Mouse (Mus musculus): ENCODE data around the gene Sec23a. TPM values are rescaled to one million over a fixed set of nuclear protein-coding genes. Genes with fewer than 3 reads are reported as not detected.
A peak's percentile ranks its signal among the peaks of the same experiment; 100 is the strongest.

Sec23a gene
- polyA plus RNA-seq, 1 experiment = 10.8 TPM

- Histone ChIP-seq H3K27ac (ENCODE audit: control insufficient read depth, insufficient read depth, low read length) (no peak overlapping the region), H3K4me3 (ENCODE audit: control insufficient read depth, insufficient read depth, low read length) (no peak overlapping the region), H3K27me3 (ENCODE audit: control insufficient read depth, insufficient read depth, low read length) (no peaks in the 10 kb centered on the region), H3K36me3 (ENCODE audit: control insufficient read depth, insufficient read depth, low read length) (no peaks in the 10 kb centered on the region), H3K4me1 (replicated peaks; ENCODE audit: control insufficient read depth, insufficient read depth, low read length) (no peaks in the 10 kb centered on the region)
- 90% methylated on average over 7 of the region's 7 CpGs for WGBS
- TF ChIP-seq CTCF (IDR thresholded peaks at IDR 0.05; ENCODE audit: borderline replicate concordance, control insufficient read depth, extremely low read depth, insufficient read depth, low read length, poor library complexity) (no peak), POLR2A (IDR thresholded peaks at IDR 0.05; ENCODE audit: control insufficient read depth, extremely low read depth, insufficient read depth, low read length, poor library complexity) (no peak)
- no peak for DNase-seq
Measured at GRCm38 (mm10) chr12:58956624-58957023, 55.2 kb downstream of the Sec23a start.

- 96% methylated on average over 7 of the region's 7 CpGs for WGBS
- TF ChIP-seq CTCF (IDR thresholded peaks at IDR 0.05; ENCODE audit: borderline replicate concordance, control insufficient read depth, extremely low read depth, insufficient read depth, low read length, poor library complexity) (no peak), POLR2A (IDR thresholded peaks at IDR 0.05; ENCODE audit: control insufficient read depth, extremely low read depth, insufficient read depth, low read length, poor library complexity) (no peak)
- DNase-seq = no peak
- H3K27me3 ChIP-seq (ENCODE audit: control insufficient read depth, insufficient read depth, low read length) = no peaks in the 10 kb centered on the region
- no peaks in the 10 kb centered on the region for H3K4me1 ChIP-seq (replicated peaks; ENCODE audit: control insufficient read depth, insufficient read depth, low read length)
- H3K27ac ChIP-seq (ENCODE audit: control insufficient read depth, insufficient read depth, low read length) = no peak overlapping the region
- H3K36me3 ChIP-seq (ENCODE audit: control insufficient read depth, insufficient read depth, low read length) = no peaks in the 10 kb centered on the region
- no peak overlapping the region for H3K4me3 ChIP-seq (ENCODE audit: control insufficient read depth, insufficient read depth, low read length)
Measured at GRCm38 (mm10) chr12:58956162-58956561, 55.7 kb downstream of the Sec23a start.

GRCm38 (mm10) chr12:58947879-58948278 lies 63.9 kb downstream of the Sec23a start:
- Histone ChIP-seq H3K27ac (ENCODE audit: control insufficient read depth, insufficient read depth, low read length) (no peak overlapping the region), H3K36me3 (ENCODE audit: control insufficient read depth, insufficient read depth, low read length) (no peaks in the 10 kb centered on the region), H3K27me3 (ENCODE audit: control insufficient read depth, insufficient read depth, low read length) (no peaks in the 10 kb centered on the region), H3K4me3 (ENCODE audit: control insufficient read depth, insufficient read depth, low read length) (no peak overlapping the region), H3K4me1 (replicated peaks; ENCODE audit: control insufficient read depth, insufficient read depth, low read length) (no peaks in the 10 kb centered on the region)
- TF ChIP-seq CTCF (IDR thresholded peaks at IDR 0.05; ENCODE audit: borderline replicate concordance, control insufficient read depth, extremely low read depth, insufficient read depth, low read length, poor library complexity) = no peak
- no peak for TF ChIP-seq POLR2A (IDR thresholded peaks at IDR 0.05; ENCODE audit: control insufficient read depth, extremely low read depth, insufficient read depth, low read length, poor library complexity)
- no peak for DNase-seq
- 85% methylated on average over 6 of the region's 6 CpGs for WGBS

- H3K36me3 ChIP-seq (ENCODE audit: control insufficient read depth, insufficient read depth, low read length) = no peaks in the 10 kb centered on the region
- TF ChIP-seq CTCF (IDR thresholded peaks at IDR 0.05; ENCODE audit: borderline replicate concordance, control insufficient read depth, extremely low read depth, insufficient read depth, low read length, poor library complexity) = no peak
- H3K4me1 ChIP-seq (replicated peaks; ENCODE audit: control insufficient read depth, insufficient read depth, low read length) = no peaks in the 10 kb centered on the region
- DNase-seq = peak; percentile 41
- H3K27me3 ChIP-seq (ENCODE audit: control insufficient read depth, insufficient read depth, low read length) = no peaks in the 10 kb centered on the region
- 23% methylated on average over 4 of the region's 4 CpGs for WGBS
- no peak overlapping the region for H3K4me3 ChIP-seq (ENCODE audit: control insufficient read depth, insufficient read depth, low read length)
- no peak overlapping the region for H3K27ac ChIP-seq (ENCODE audit: control insufficient read depth, insufficient read depth, low read length)
Measured at GRCm38 (mm10) chr12:58947231-58947630, 64.6 kb downstream of the Sec23a start.

- Histone ChIP-seq H3K27ac (ENCODE audit: control insufficient read depth, insufficient read depth, low read length) (no peak overlapping the region), H3K4me1 (replicated peaks; ENCODE audit: control insufficient read depth, insufficient read depth, low read length) (no peaks in the 10 kb centered on the region), H3K36me3 (ENCODE audit: control insufficient read depth, insufficient read depth, low read length) (no peaks in the 10 kb centered on the region), H3K4me3 (ENCODE audit: control insufficient read depth, insufficient read depth, low read length) (no peak overlapping the region), H3K27me3 (ENCODE audit: control insufficient read depth, insufficient read depth, low read length) (no peaks in the 10 kb centered on the region)
- WGBS = 79% methylated on average over 4 of the region's 4 CpGs
- DNase-seq = no peak
- TF ChIP-seq POLR2A (IDR thresholded peaks at IDR 0.05; ENCODE audit: control insufficient read depth, extremely low read depth, insufficient read depth, low read length, poor library complexity) = no peak
- TF ChIP-seq CTCF (IDR thresholded peaks at IDR 0.05; ENCODE audit: borderline replicate concordance, control insufficient read depth, extremely low read depth, insufficient read depth, low read length, poor library complexity) = no peak
Measured at GRCm38 (mm10) chr12:58942544-58942943, 69.3 kb downstream of the Sec23a start.

- no peak for DNase-seq
- WGBS = 69% methylated on average over 4 of the region's 4 CpGs
- H3K36me3 ChIP-seq (ENCODE audit: control insufficient read depth, insufficient read depth, low read length) = no peaks in the 10 kb centered on the region
- no peak overlapping the region for H3K4me3 ChIP-seq (ENCODE audit: control insufficient read depth, insufficient read depth, low read length)
- H3K4me1 ChIP-seq (replicated peaks; ENCODE audit: control insufficient read depth, insufficient read depth, low read length) = no peaks in the 10 kb centered on the region
- H3K27me3 ChIP-seq (ENCODE audit: control insufficient read depth, insufficient read depth, low read length) = no peaks in the 10 kb centered on the region
- H3K27ac ChIP-seq (ENCODE audit: control insufficient read depth, insufficient read depth, low read length) = no peak overlapping the region
- no peak for TF ChIP-seq CTCF (IDR thresholded peaks at IDR 0.05; ENCODE audit: borderline replicate concordance, control insufficient read depth, extremely low read depth, insufficient read depth, low read length, poor library complexity)
- no peak for TF ChIP-seq POLR2A (IDR thresholded peaks at IDR 0.05; ENCODE audit: control insufficient read depth, extremely low read depth, insufficient read depth, low read length, poor library complexity)
Measured at GRCm38 (mm10) chr12:58934580-58934979, 77.2 kb downstream of the Sec23a start.

GRCm38 (mm10) chr12:58924996-58925395 lies 86.8 kb downstream of the Sec23a start:
- Histone ChIP-seq H3K36me3 (ENCODE audit: control insufficient read depth, insufficient read depth, low read length) (no peaks in the 10 kb centered on the region), H3K27me3 (ENCODE audit: control insufficient read depth, insufficient read depth, low read length) (no peaks in the 10 kb centered on the region), H3K4me1 (replicated peaks; ENCODE audit: control insufficient read depth, insufficient read depth, low read length) (no peaks in the 10 kb centered on the region), H3K27ac (ENCODE audit: control insufficient read depth, insufficient read depth, low read length) (no peak overlapping the region), H3K4me3 (ENCODE audit: control insufficient read depth, insufficient read depth, low read length) (no peak overlapping the region)
- DNase-seq = no peak
- TF ChIP-seq POLR2A (IDR thresholded peaks at IDR 0.05; ENCODE audit: control insufficient read depth, extremely low read depth, insufficient read depth, low read length, poor library complexity) (no peak), CTCF (IDR thresholded peaks at IDR 0.05; ENCODE audit: borderline replicate concordance, control insufficient read depth, extremely low read depth, insufficient read depth, low read length, poor library complexity) (no peak)
- WGBS = 92% methylated on average over 15 of the region's 15 CpGs

Measured in thymus, adult 2 months (tissue).